Mouse (Mus musculus): Measurements from ENCODE around the gene Ebpl.

GRCm38 (mm10) chr14:61346827-61347698, 13.2 kb downstream of the Ebpl start:
- TF ChIP-seq CTCF (IDR thresholded peaks at IDR 0.05; ENCODE audit: extremely low read depth, insufficient read length, insufficient replicate concordance, low read depth, low read length) (0 out of 2 replicates have a peak, but pooled peaks have one; percentile 10), POLR2A (IDR thresholded peaks at IDR 0.05; ENCODE audit: low read depth, low read length) (no peak)
